Mouse (Mus musculus): ENCODE measurements around the gene Sh3kbp1.

- no peak for TF ChIP-seq CTCF (IDR thresholded peaks at IDR 0.05; ENCODE audit: low read depth, low read length)
- no peak for TF ChIP-seq EP300 (IDR thresholded peaks at IDR 0.05; ENCODE audit: insufficient read depth, low read depth, low read length)
Measured at GRCm38 (mm10) chrX:159778787-159779186, 151.7 kb downstream of the Sh3kbp1 start.

All from ES-Bruce4 (cell line).